Mouse (Mus musculus) liver, embryonic 14.5 days (tissue): ENCODE results near the gene Bola2.

Experiments
- CTCF ChIP-seq: IDR thresholded peaks from 2 replicates; pipeline ENCODE4 v1.5.1; 2016; ENCODE audit warnings: antibody characterized with exemption, low read depth, control low read depth
- EP300 ChIP-seq: IDR thresholded peaks from 2 replicates; pipeline ENCODE4 v1.6.1; 2016; ENCODE audit warnings: antibody characterized with exemption, low read depth

- TF ChIP-seq CTCF (no peak), EP300 (no peak)
Observed at GRCm38 (mm10) chr7:126696886-126697285, 1.7 kb downstream of the Bola2 start.
